In genomic region chr12:72790538-72790937, GRCm38 (mm10) we compare ENCODE assay signal across 10 mouse cellular contexts. TPM values are rescaled to one million over a fixed set of nuclear protein-coding genes. Genes with fewer than 3 reads are reported as not detected.
A peak's percentile ranks its signal among the peaks of the same experiment; 100 is the strongest.
DNase-seq lines count a peak whose midpoint lies in the region; ATAC-seq and TF ChIP-seq lines count a peak whose summit lies in the region.
"Had no signal": no experiment of that assay in that cellular context is flagged by ENCODE, and none has a peak within 500 bp of the region (broad histone marks: within the 10 kb centered on the region; RNA-seq: fewer than 3 reads in every experiment).

No protein-coding gene starts in this region.

- H3K4me2 ChIP-seq in liver, embryonic 14.5 days (ENCODE audit: low read depth): no peak overlapping the region
- H3K4me2 ChIP-seq: neural tube, embryonic 13.5 days had no signal

- H3K27ac ChIP-seq in liver, embryonic 14.5 days: no peak overlapping the region
- H3K27ac ChIP-seq: neural tube, embryonic 13.5 days had no signal

- H3K27me3 ChIP-seq in liver, embryonic 14.5 days (ENCODE audit: control insufficient read depth, insufficient read depth, low read length): no peaks in the 10 kb centered on the region
- H3K27me3 ChIP-seq: neural tube, embryonic 13.5 days had no signal

- ATAC-seq in liver, embryonic 14.5 days (ENCODE audit: insufficient read depth): peak; percentile 94

- H3K36me3 ChIP-seq in liver, embryonic 14.5 days (replicated peaks; ENCODE audit: control insufficient read depth, insufficient read depth, low read depth): peaks cover 13% of the 10 kb centered on the region

- H3K4me1 ChIP-seq in liver, embryonic 14.5 days (replicated peaks; ENCODE audit: control insufficient read depth in 2 of 2, insufficient read depth in 2 of 2, low read length in 1 of 2): peaks cover 0 to 10% of the 10 kb centered on the region in 2 experiments; a peak in 3 of 4 replicates
- peaks cover 4% of the 10 kb centered on the region; the same call in 1 of the 2 replicates for H3K4me1 ChIP-seq in lung, adult 2 months (ENCODE audit: control insufficient read depth, insufficient read depth, low read length)

- 19% methylated on average over 7 of the region's 7 CpGs for WGBS in liver, embryonic 14.5 days (ENCODE audit: insufficient replicate concordance)
- WGBS in lung, adult 2 months: 76% methylated on average over 7 of the region's 7 CpGs

- H3K4me3 ChIP-seq in liver, embryonic 14.5 days (ENCODE audit: insufficient read depth in 1 of 2, low read depth in 2 of 2, low read length in 2 of 2): no peak overlapping the region
- no peak overlapping the region for H3K4me3 ChIP-seq in lung, adult 2 months (replicated peaks; ENCODE audit: extremely low read depth, low read depth, low read length)
- H3K4me3 ChIP-seq: neural tube, embryonic 13.5 days had no signal

- no peak overlapping the region for H3K9ac ChIP-seq in liver, embryonic 14.5 days (replicated peaks)
- H3K9ac ChIP-seq: neural tube, embryonic 13.5 days had no signal

- no peaks in the 10 kb centered on the region for H3K9me3 ChIP-seq in liver, embryonic 14.5 days (ENCODE audit: control insufficient read depth, low read length)
- H3K9me3 ChIP-seq: neural tube, embryonic 13.5 days had no signal

- no peak for TF ChIP-seq POLR2A in lung, adult 2 months (IDR thresholded peaks at IDR 0.05; ENCODE audit: borderline replicate concordance, extremely low read depth, low read depth, low read length)

- TF ChIP-seq CTCF in liver, embryonic 14.5 days (IDR thresholded peaks at IDR 0.05; ENCODE audit: low read depth): peak; percentile 67
- TF ChIP-seq CTCF in lung, adult 2 months (IDR thresholded peaks at IDR 0.05; ENCODE audit: insufficient read depth, low read length): no peak

- DNase-seq in spleen, adult 12 weeks (ENCODE audit: low spot score): peak; percentile 17
- DNase-seq in spleen, adult 18-20 months: no peak
- DNase-seq in cerebellum, adult 8-10 months: peak; percentile 42
- peak; percentile 71 to 75 (median 74) for DNase-seq in liver, embryonic 14.5 days (ENCODE audit: low read depth in 3 of 3, low spot score in 3 of 3)
- no peak for DNase-seq in lung, adult 2 months
- no peak for DNase-seq in kidney, postnatal 4 days
- DNase-seq in right cerebral cortex, adult 2 months (ENCODE audit: low spot score in 2 of 2): no peak
- DNase-seq: lung, adult 18-20 months; thymus, adult 2 months had no signal

- TF ChIP-seq EP300 in liver, embryonic 14.5 days (IDR thresholded peaks at IDR 0.05; ENCODE audit: low read depth): peak; percentile 82

RNA-seq across cellular contexts. Expression of gene Ppm1a, which starts 33.3 kb away (rescaled TPM):
- polyA plus RNA-seq in liver, embryonic 14.5 days (2012; rRNA removed): 20.7 and 37.5 TPM in 2 replicates
- polyA plus RNA-seq in liver, embryonic 14.5 days (2014; fragmentation: Nextera tagmentation; extraction: Ambion mirVana): 34.1 and 37.2 TPM in 2 replicates
- polyA plus RNA-seq in lung, adult 2 months (2012; rRNA removed): 32.0 and 54.9 TPM in 2 replicates

Comparison
In these comparisons a context has a peak if more than half of its experiments do, and no peak if none do; other contexts are left out.
1. DNase-seq: peak in spleen, adult 12 weeks (single experiment), cerebellum, adult 8-10 months (single experiment) and liver, embryonic 14.5 days (3 of 3); none in spleen, adult 18-20 months (0 of 2), lung, adult 2 months (single experiment), kidney, postnatal 4 days (0 of 2) and right cerebral cortex, adult 2 months (0 of 2).